Mouse (Mus musculus) cerebellum, adult 18-20 months (tissue): ENCODE measurements around the gene Zbtb7a.
"Not testable (repeated sequence)": the region's sequence is repeated elsewhere in the genome, so short reads cannot be mapped to it uniquely, and the experiment has no call there.

Experiments
- DNase-seq, 2 experiments: peaks; one replicate each; pipeline ENCODE4 v3.0.0; 2021

The Zbtb7a gene

GRCm38 (mm10) chr10:81173132-81173531 lies 38.1 kb downstream of the Zbtb7a start:
- peak; percentile 73 to 90 for DNase-seq

GRCm38 (mm10) chr10:81174617-81175344 lies 39.8 kb downstream of the Zbtb7a start:
- peak; percentile 90 to 95 for DNase-seq

DNA sequence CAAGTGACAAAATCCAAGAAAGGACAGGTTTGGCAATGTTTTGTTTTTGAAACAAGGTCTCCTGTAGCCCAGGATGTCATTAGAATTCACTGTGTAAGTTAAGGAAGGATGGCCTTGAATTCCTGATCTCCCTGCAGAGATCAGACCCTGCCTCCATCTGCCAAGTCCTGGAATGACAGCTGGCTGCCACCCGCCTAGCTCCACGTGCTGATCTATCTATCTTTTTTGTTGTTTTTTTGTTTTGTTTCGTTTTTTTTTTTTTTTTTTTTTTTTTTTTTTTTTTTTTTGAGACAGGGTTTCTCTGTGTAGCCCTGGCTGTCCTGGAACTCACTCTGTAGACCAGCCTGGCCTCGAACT lies 40.3 kb downstream of the Zbtb7a start:
- DNase-seq = not testable (repeated sequence)

DNA sequence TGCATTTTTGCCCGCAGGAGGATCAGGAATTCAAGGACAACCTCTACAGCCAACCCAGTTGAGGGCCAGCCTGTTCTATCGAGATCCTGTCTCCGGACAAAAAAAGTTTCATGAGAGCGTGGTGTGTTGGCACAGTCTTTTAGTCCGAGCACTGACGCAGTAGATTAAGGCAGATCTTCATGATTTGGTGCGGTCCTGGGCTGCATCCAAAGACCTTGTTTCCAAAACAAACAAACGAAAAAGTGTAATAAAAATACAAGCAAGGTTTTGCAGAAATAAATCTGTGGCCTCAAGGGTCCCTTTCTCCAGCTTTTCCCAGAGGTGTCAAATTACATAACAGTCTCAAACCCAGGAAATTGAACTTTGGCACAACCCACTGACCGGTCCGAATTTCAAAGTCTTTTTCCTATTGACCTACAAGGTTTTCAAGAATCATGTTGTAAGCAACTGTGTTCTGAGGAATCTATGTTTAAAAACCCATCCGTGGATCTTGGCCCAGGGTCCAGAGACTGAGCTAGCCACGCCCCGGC lies 41.0 kb downstream of the Zbtb7a start:
- no peak for DNase-seq

- peak; percentile 98 to 100 for DNase-seq
These were observed 41.6 kb downstream of the Zbtb7a start, which contains the start of gene Eef2 for GRCm38 (mm10) chr10:81176466-81177271. TSS of gene Eef2 (plus strand) at chr10:81176631.

- DNase-seq = peak in 1 of 2 experiments; percentile 61
These were observed 42.5 kb downstream of the Zbtb7a start for GRCm38 (mm10) chr10:81177491-81177925.

DNA sequence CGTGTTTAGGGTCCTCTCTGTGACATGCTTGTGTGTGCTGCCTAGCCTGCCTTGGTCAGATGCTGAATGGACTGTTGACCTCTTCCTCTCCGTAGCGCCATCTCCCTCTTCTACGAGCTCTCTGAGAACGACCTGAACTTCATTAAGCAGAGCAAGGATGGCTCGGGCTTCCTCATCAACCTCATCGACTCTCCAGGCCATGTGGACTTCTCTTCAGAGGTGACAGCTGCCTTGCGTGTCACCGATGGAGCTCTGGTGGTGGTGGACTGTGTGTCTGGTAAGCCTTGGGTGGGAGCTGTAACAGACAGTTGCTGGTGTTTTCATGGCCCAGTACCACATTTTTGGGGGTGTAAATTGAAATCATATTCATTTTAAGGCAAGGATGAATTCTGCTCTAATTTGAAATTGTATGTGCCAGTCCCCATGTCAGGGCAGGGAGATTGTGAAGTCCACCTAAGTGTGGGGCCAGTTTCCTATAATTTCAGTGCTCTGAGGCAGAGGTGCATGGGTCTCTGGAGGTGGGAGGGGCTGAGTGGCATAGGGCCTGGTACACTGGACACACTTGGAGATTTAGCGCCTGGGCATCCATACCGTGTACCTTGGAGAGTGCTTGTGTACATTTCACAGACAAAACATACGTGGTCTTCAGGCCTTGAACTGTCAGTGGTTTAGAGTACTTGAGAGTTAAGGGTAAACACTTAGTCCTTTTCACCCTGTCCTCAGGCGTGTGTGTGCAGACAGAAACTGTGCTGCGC lies 43.1 kb downstream of the Zbtb7a start:
- DNase-seq = peak in 1 of 2 experiments; percentile 41

DNA sequence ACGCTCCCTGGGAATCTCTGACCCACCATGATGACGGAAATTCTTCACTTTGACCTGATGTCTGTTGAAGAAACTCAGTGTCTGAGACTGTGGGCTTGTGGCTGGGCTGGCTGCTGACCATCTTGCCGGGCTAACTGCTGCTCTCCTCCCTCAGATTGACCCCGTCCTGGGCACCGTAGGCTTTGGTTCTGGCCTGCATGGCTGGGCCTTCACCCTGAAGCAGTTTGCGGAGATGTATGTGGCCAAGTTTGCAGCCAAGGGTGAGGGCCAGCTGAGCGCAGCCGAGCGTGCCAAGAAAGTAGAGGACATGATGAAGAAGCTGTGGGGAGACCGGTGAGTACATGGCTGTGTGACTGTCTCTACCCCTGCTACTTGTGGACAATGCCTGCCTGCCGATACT lies 43.9 kb downstream of the Zbtb7a start:
- no peak for DNase-seq

- no peak for DNase-seq
These were observed 44.7 kb downstream of the Zbtb7a start for GRCm38 (mm10) chr10:81179451-81180342.

GRCm38 (mm10) chr10:81180946-81181345 lies 45.9 kb downstream of the Zbtb7a start:
- DNase-seq = no peak

DNA sequence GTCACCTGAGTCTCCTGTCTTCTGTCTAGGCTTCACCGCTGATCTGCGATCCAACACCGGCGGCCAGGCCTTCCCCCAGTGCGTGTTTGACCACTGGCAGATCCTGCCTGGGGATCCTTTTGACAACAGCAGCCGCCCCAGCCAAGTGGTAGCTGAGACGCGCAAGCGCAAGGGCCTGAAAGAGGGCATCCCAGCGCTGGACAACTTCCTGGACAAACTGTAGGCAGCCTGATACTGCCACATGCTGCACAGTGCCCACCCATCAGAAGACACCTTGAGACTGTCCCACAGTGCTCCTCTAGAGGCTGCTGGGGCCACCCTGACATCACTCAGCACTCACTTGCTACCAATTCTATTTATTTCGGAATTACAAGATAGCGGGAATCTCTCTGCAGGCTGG lies 46.8 kb downstream of the Zbtb7a start:
- not testable (repeated sequence) for DNase-seq

GRCm38 (mm10) chr10:81182336-81183333 lies 47.6 kb downstream of the Zbtb7a start, which contains the start of gene Dapk3:
TSS of gene Dapk3 (plus strand) at chr10:81183005.
- DNase-seq = peak; percentile 93 to 98

DNA sequence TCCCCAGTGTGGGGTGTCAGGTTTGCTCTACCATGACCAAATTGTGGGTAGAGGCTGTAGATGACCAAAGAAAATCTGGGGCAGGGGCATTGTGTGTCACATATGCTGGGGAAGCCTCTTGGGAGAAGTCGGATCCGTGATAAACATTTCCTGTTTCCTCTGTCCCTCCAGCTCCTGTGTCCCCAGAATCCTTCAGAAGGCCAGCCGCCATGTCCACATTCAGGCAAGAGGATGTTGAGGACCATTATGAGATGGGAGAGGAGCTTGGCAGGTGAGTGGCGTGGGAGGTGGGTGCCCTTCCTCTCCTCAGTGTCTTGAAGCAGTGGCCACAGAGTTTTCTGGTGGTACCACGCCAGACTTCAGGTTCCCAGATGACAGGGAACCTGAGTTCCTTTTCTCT lies 48.8 kb downstream of the Zbtb7a start, which contains the start of gene 4930442H23Rik:
4930442H23Rik (minus strand) TSS at position 45 of the 400 bp plus-strand sequence.
- DNase-seq = no peak

- no peak for DNase-seq
These were observed 49.7 kb downstream of the Zbtb7a start for GRCm38 (mm10) chr10:81184765-81185164.

DNA sequence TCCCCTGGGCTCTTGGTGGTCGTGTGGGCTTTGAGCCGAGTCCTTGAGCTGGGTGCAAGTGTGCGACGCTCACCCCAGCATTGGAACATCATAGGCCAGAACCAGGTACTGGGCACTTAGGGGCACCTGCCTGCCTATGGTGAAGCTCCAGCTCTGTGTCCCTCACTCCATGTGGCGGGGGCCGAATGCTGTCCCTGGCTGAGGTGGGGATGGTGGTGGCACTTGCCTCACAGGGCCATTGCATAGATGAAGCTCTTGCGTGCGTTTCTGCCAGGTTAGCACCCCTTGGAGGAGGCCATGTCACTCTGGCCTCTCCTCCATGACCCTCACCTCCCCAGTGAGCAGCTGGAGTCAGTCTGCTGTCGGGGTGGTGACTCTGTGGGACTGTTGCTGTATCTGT lies 52.1 kb downstream of the Zbtb7a start:
- no peak for DNase-seq

DNA sequence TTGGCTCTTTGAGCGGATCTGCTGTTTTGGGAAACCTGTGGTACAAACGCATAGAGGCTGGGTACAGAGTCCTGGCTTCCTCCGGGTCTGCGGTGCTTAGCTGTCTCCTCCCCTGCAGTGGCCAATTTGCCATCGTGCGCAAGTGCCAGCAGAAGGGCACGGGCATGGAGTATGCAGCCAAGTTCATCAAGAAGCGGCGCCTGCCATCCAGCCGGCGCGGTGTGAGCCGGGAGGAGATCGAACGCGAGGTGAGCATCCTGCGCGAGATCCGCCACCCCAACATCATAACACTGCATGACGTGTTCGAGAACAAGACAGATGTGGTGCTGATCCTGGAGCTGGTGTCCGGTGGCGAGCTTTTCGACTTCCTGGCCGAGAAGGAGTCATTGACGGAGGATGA lies 54.8 kb downstream of the Zbtb7a start:
- no peak for DNase-seq

DNA sequence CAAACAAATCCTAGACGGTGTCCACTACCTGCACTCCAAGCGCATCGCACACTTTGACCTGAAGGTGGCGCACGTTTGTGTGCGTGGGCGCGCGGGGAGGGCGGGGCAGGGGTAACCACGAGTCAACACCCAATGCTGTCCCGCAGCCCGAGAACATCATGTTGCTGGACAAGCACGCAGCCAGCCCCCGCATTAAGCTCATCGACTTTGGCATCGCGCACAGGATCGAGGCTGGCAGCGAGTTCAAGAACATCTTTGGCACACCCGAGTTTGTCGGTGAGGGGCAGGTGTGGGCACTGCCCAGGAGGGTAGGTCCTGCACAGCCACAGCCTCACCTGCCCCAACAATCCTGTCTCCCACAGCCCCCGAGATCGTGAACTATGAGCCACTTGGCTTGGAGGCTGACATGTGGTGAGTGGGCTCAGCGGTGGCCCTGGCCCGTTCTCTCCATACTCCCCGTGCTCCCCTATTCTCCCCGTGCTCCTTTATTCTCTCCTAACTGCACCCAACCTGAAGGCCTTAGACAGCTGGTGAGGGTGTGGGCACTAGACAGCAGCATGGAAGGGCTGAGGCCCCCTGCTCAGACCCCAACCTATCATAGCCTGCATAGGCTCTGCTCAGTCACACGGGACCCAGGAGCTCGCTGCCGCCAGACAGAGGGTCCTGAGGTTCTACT lies 55.4 kb downstream of the Zbtb7a start:
- DNase-seq = peak in 1 of 2 experiments; percentile 53

GRCm38 (mm10) chr10:81190912-81191321 lies 55.9 kb downstream of the Zbtb7a start:
- DNase-seq = no peak

DNA sequence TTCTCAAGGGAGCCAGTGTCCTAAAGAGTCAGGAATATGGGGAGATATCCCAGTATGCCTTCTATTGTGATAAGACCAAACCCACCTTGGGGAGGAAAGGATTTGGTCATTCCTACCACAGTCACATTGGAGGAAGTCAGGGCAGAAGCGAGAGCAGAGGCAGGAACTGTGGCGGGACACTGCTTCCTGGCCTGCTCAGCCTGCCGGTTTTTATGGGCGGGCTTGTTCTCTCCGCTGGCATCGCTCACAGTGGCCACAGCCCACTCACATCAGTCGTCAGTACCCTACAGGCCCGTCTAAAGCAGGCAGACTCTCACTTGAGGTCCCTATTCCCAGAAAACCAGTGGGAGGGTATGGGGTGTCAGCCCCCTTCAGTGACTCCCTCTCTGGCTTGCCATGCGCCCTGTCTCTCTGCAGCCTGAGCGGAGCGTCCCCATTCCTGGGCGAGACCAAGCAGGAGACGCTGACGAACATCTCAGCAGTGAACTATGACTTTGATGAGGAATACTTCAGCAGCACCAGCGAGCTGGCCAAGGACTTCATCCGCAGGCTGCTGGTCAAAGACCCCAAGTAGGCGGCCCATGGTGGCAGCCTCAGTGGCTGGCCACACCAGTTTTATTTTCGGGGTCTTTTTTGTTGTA lies 56.4 kb downstream of the Zbtb7a start:
- DNase-seq = no peak
